Mouse (Mus musculus) testis, adult 2 months (tissue): ENCODE data around the gene Slc16a3. TPM values are rescaled to one million over a fixed set of nuclear protein-coding genes. Genes with fewer than 3 reads are reported as not detected.

Source experiments
- H3K27ac ChIP-seq: fragments of 200-500 bp; 2 replicates; pipeline ENCODE4 v1.5.1; 2012; ENCODE audit warnings: low read depth, low read length; ENCODE audit not compliant: control insufficient read depth, insufficient read depth
- H3K27me3 ChIP-seq: fragments of 200-500 bp; 2 replicates; pipeline ENCODE4 v1.6.1; 2012; ENCODE audit warnings: mild to moderate bottlenecking, low read length, moderate library complexity; ENCODE audit not compliant: control insufficient read depth, insufficient read depth
- H3K36me3 ChIP-seq: fragments of 200-500 bp; 2 replicates; pipeline ENCODE4 v1.6.1; 2012; ENCODE audit warnings: mild to moderate bottlenecking, low read length; ENCODE audit not compliant: control insufficient read depth, insufficient read depth
- H3K4me1 ChIP-seq: fragments of 200-500 bp; 2 replicates; pipeline ENCODE4 v1.6.1; 2012; ENCODE audit warnings: low read length; ENCODE audit not compliant: control insufficient read depth, insufficient read depth
- H3K4me3 ChIP-seq: fragments of 200-500 bp; 2 replicates; pipeline ENCODE4 v1.5.1; 2012; ENCODE audit warnings: low read depth, mild to moderate bottlenecking, low read length, moderate library complexity, mixed read lengths; ENCODE audit not compliant: control insufficient read depth
- CTCF ChIP-seq: fragments of 200-500 bp; IDR thresholded peaks from 2 replicates; pipeline ENCODE4 v1.5.1; 2012; ENCODE audit warnings: low read depth, mild to moderate bottlenecking, inconsistent platforms, low read length, moderate library complexity; ENCODE audit not compliant: control insufficient read depth, insufficient read depth, insufficient replicate concordance
- POLR2A ChIP-seq: fragments of 200-500 bp; IDR thresholded peaks from 2 replicates; pipeline ENCODE4 v1.6.1; 2012; ENCODE audit warnings: low read depth, mild to moderate bottlenecking, inconsistent platforms, low read length, moderate library complexity; ENCODE audit not compliant: control insufficient read depth
- polyA plus RNA-seq: library from polyadenylated mRNA; depleted of rRNA; stranded (reverse); fragments of >200 nt; gene quantifications from 2 replicates; pipeline ENCODE4 v1.2.3, GENCODE M21; 2012

Gene Slc16a3
- polyA plus RNA-seq, 1 experiment = 3.7 TPM

- Histone ChIP-seq H3K27me3 (no peaks in the 10 kb centered on the region), H3K27ac (peak within 1 kb of the TSS; percentile 42; the same call in 1 of the 2 replicates), H3K36me3 (no peaks in the 10 kb centered on the region), H3K4me1 (peaks cover 8% of the 10 kb centered on the region), H3K4me3 (peak within 1 kb of the TSS; percentile 86)
- TF ChIP-seq POLR2A (no peak; the same call in none of the 2 replicates), CTCF (no peak)
Measured at GRCm38 (mm10) chr11:120932564-120933398, 15.5 kb upstream of the Slc16a3 start, which contains the start of gene Ccdc57. Gene Ccdc57 (minus strand): TSS chr11:120932872.

GRCm38 (mm10) chr11:120937976-120938375, 10.3 kb upstream of the Slc16a3 start:
- no peaks in the 10 kb centered on the region for H3K36me3 ChIP-seq
- TF ChIP-seq CTCF (no peak), POLR2A (no peak)
- no peak overlapping the region for H3K4me3 ChIP-seq
- H3K27ac ChIP-seq = no peak overlapping the region
- no peaks in the 10 kb centered on the region for H3K27me3 ChIP-seq
- peaks cover 9% of the 10 kb centered on the region for H3K4me1 ChIP-seq

GRCm38 (mm10) chr11:120938795-120939194, 9.5 kb upstream of the Slc16a3 start:
- no peak for TF ChIP-seq POLR2A
- no peak for TF ChIP-seq CTCF
- H3K27me3 ChIP-seq = no peaks in the 10 kb centered on the region
- H3K36me3 ChIP-seq = no peaks in the 10 kb centered on the region
- no peak overlapping the region for H3K27ac ChIP-seq
- peaks cover 5% of the 10 kb centered on the region; the same call in 1 of the 2 replicates for H3K4me1 ChIP-seq
- no peak overlapping the region for H3K4me3 ChIP-seq

GRCm38 (mm10) chr11:120939712-120940341, 8.5 kb upstream of the Slc16a3 start:
- no peaks in the 10 kb centered on the region for H3K36me3 ChIP-seq
- no peak for TF ChIP-seq POLR2A
- no peak for TF ChIP-seq CTCF
- no peak overlapping the region for H3K27ac ChIP-seq
- H3K4me1 ChIP-seq = peaks cover 5% of the 10 kb centered on the region; the same call in 1 of the 2 replicates
- H3K27me3 ChIP-seq = no peaks in the 10 kb centered on the region
- no peak overlapping the region for H3K4me3 ChIP-seq

GRCm38 (mm10) chr11:120940959-120941358, 7.3 kb upstream of the Slc16a3 start:
- Histone ChIP-seq H3K27me3 (no peaks in the 10 kb centered on the region), H3K4me3 (no peak overlapping the region), H3K4me1 (peaks cover 5% of the 10 kb centered on the region)

GRCm38 (mm10) chr11:120945266-120945665, 3.0 kb upstream of the Slc16a3 start:
- Histone ChIP-seq H3K27me3 (no peaks in the 10 kb centered on the region), H3K4me3 (no peak overlapping the region), H3K4me1 (peaks cover 26% of the 10 kb centered on the region), H3K36me3 (no peaks in the 10 kb centered on the region), H3K27ac (no peak overlapping the region)
- no peak for TF ChIP-seq CTCF
- TF ChIP-seq POLR2A = no peak

More at GRCm38 (mm10) chr11:120940959-120941358, 7.3 kb upstream of the Slc16a3 start:
- Histone ChIP-seq H3K36me3 (no peaks in the 10 kb centered on the region), H3K27ac (no peak overlapping the region)
- no peak for TF ChIP-seq POLR2A
- no peak for TF ChIP-seq CTCF

GRCm38 (mm10) chr11:120945926-120946325, 2.4 kb upstream of the Slc16a3 start:
- no peaks in the 10 kb centered on the region for H3K36me3 ChIP-seq
- no peaks in the 10 kb centered on the region for H3K27me3 ChIP-seq
- H3K4me3 ChIP-seq = no peak overlapping the region
- no peak overlapping the region for H3K27ac ChIP-seq
- TF ChIP-seq CTCF (no peak), POLR2A (no peak)
- peaks cover 32% of the 10 kb centered on the region for H3K4me1 ChIP-seq
